Mouse (Mus musculus): ENCODE measurements at regions not wholly inside any gene's neighbourhood (a gene's known extent, or its start where the extent isn't known, plus 50 kb on each side); places are given as distances from the start of the nearest gene placed in this dataset.

DNA sequence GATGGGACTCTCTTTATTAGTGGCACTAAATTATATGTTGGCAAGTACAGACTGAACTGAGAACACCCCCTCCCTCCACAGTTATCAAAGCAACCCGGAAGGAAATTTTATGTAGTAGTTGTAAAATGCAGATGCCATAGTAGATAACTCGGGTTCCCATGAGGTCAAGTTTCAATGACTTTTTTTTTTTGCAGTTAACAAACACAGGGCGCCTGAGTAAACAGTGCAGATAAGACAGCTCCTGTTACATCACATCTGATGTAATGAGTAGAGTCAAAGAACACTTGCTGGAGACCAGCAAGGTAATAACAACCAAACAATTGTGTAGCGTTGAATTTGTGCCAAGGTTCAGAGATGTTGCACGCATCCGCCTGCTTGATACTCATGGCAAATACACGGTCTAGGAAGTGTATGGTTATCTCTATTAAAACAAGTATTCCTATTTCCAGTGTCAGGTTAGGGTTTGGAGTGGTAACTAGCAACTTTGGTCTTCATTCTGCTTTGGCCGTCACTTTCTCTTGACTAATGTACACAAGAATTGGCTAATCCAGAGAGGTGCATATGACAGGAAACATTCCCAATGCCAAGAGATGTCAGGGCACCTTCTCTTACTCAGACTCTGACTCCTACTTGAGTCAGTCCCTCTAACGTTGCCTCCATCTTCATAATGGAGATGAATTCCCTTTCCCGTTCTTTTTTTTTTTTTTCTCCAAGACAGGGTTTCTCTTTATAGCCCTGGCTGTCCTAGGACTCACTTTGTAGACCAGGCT lies 66.3 kb upstream of the Sp4 start:
- TF ChIP-seq CTCF (IDR thresholded peaks at IDR 0.05; ENCODE audit: low read depth) (no peak), EP300 (optimal IDR thresholded peaks at IDR 0.05) (no peak)
